Mouse (Mus musculus): ENCODE data around the gene Cdc42bpb. TPM values are rescaled to one million over a fixed set of nuclear protein-coding genes. Genes with fewer than 3 reads are reported as not detected.

The Cdc42bpb gene
- polyA plus RNA-seq, 1 experiment, result 62.1 TPM

- H3K27ac ChIP-seq (ENCODE audit: control insufficient read depth, insufficient read depth, low read length), result no peak overlapping the region
- no peak overlapping the region for H3K4me3 ChIP-seq (ENCODE audit: control insufficient read depth, insufficient read depth, low read length)
- DNase-seq, result no peak
- no peak for TF ChIP-seq CTCF (IDR thresholded peaks at IDR 0.05; ENCODE audit: borderline replicate concordance, control insufficient read depth, extremely low read depth, insufficient read depth, low read length, poor library complexity)
- no peak for TF ChIP-seq POLR2A (IDR thresholded peaks at IDR 0.05; ENCODE audit: control insufficient read depth, extremely low read depth, insufficient read depth, low read length, poor library complexity)
- H3K4me1 ChIP-seq (replicated peaks; ENCODE audit: control insufficient read depth, insufficient read depth, low read length), result no peaks in the 10 kb centered on the region
- WGBS, result 97% methylated on average over 8 of the region's 8 CpGs
- H3K36me3 ChIP-seq (ENCODE audit: control insufficient read depth, insufficient read depth, low read length), result peaks cover 6% of the 10 kb centered on the region
- H3K27me3 ChIP-seq (ENCODE audit: control insufficient read depth, insufficient read depth, low read length), result no peaks in the 10 kb centered on the region
Observed at GRCm38 (mm10) chr12:111250116-111250515, 127.4 kb downstream of the Cdc42bpb start.

- Histone ChIP-seq H3K27me3 (ENCODE audit: control insufficient read depth, insufficient read depth, low read length) (no peaks in the 10 kb centered on the region), H3K36me3 (ENCODE audit: control insufficient read depth, insufficient read depth, low read length) (peaks cover 6% of the 10 kb centered on the region), H3K4me3 (ENCODE audit: control insufficient read depth, insufficient read depth, low read length) (no peak overlapping the region), H3K4me1 (replicated peaks; ENCODE audit: control insufficient read depth, insufficient read depth, low read length) (no peaks in the 10 kb centered on the region), H3K27ac (ENCODE audit: control insufficient read depth, insufficient read depth, low read length) (no peak overlapping the region)
- TF ChIP-seq POLR2A (IDR thresholded peaks at IDR 0.05; ENCODE audit: control insufficient read depth, extremely low read depth, insufficient read depth, low read length, poor library complexity) (no peak), CTCF (IDR thresholded peaks at IDR 0.05; ENCODE audit: borderline replicate concordance, control insufficient read depth, extremely low read depth, insufficient read depth, low read length, poor library complexity) (no peak)
- no peak for DNase-seq
- 83% methylated on average over 3 of the region's 3 CpGs for WGBS
Observed at GRCm38 (mm10) chr12:111249095-111249494, 128.4 kb downstream of the Cdc42bpb start.

- Histone ChIP-seq H3K36me3 (ENCODE audit: control insufficient read depth, insufficient read depth, low read length) (peaks cover 6% of the 10 kb centered on the region), H3K27ac (ENCODE audit: control insufficient read depth, insufficient read depth, low read length) (no peak overlapping the region), H3K4me3 (ENCODE audit: control insufficient read depth, insufficient read depth, low read length) (no peak overlapping the region), H3K27me3 (ENCODE audit: control insufficient read depth, insufficient read depth, low read length) (no peaks in the 10 kb centered on the region), H3K4me1 (replicated peaks; ENCODE audit: control insufficient read depth, insufficient read depth, low read length) (no peaks in the 10 kb centered on the region)
- no peak for TF ChIP-seq CTCF (IDR thresholded peaks at IDR 0.05; ENCODE audit: borderline replicate concordance, control insufficient read depth, extremely low read depth, insufficient read depth, low read length, poor library complexity)
- no peak for TF ChIP-seq POLR2A (IDR thresholded peaks at IDR 0.05; ENCODE audit: control insufficient read depth, extremely low read depth, insufficient read depth, low read length, poor library complexity)
- no peak for DNase-seq
- 97% methylated on average over 9 of the region's 9 CpGs for WGBS
Observed at GRCm38 (mm10) chr12:111246808-111247464, 130.6 kb downstream of the Cdc42bpb start.

GRCm38 (mm10) chr12:111245070-111245469, 132.4 kb downstream of the Cdc42bpb start:
- Histone ChIP-seq H3K36me3 (ENCODE audit: control insufficient read depth, insufficient read depth, low read length) (peaks cover 6% of the 10 kb centered on the region), H3K4me3 (ENCODE audit: control insufficient read depth, insufficient read depth, low read length) (no peak overlapping the region), H3K27ac (ENCODE audit: control insufficient read depth, insufficient read depth, low read length) (no peak overlapping the region), H3K27me3 (ENCODE audit: control insufficient read depth, insufficient read depth, low read length) (no peaks in the 10 kb centered on the region), H3K4me1 (replicated peaks; ENCODE audit: control insufficient read depth, insufficient read depth, low read length) (no peaks in the 10 kb centered on the region)
- no peak for DNase-seq
- 98% methylated on average over 6 of the region's 6 CpGs for WGBS
- TF ChIP-seq CTCF (IDR thresholded peaks at IDR 0.05; ENCODE audit: borderline replicate concordance, control insufficient read depth, extremely low read depth, insufficient read depth, low read length, poor library complexity), result no peak
- no peak for TF ChIP-seq POLR2A (IDR thresholded peaks at IDR 0.05; ENCODE audit: control insufficient read depth, extremely low read depth, insufficient read depth, low read length, poor library complexity)

- Histone ChIP-seq H3K36me3 (ENCODE audit: control insufficient read depth, insufficient read depth, low read length) (peaks cover 4% of the 10 kb centered on the region), H3K4me1 (replicated peaks; ENCODE audit: control insufficient read depth, insufficient read depth, low read length) (peaks cover 8% of the 10 kb centered on the region), H3K27ac (ENCODE audit: control insufficient read depth, insufficient read depth, low read length) (no peak overlapping the region), H3K4me3 (ENCODE audit: control insufficient read depth, insufficient read depth, low read length) (no peak overlapping the region), H3K27me3 (ENCODE audit: control insufficient read depth, insufficient read depth, low read length) (no peaks in the 10 kb centered on the region)
- TF ChIP-seq POLR2A (IDR thresholded peaks at IDR 0.05; ENCODE audit: control insufficient read depth, extremely low read depth, insufficient read depth, low read length, poor library complexity) (no peak), CTCF (IDR thresholded peaks at IDR 0.05; ENCODE audit: borderline replicate concordance, control insufficient read depth, extremely low read depth, insufficient read depth, low read length, poor library complexity) (no peak)
- DNase-seq, result no peak
- WGBS, result 96% methylated on average over 12 of the region's 12 CpGs
Observed at GRCm38 (mm10) chr12:111243733-111244132, 133.8 kb downstream of the Cdc42bpb start.

Other genes with a start within 250 kb of the Cdc42bpb start
- 40.2 and 45.9 TPM in 2 replicates for gene Traf3, start 211.3 kb downstream of the Cdc42bpb start, polyA plus RNA-seq (2012; rRNA removed)
- not detected in 2 replicates for gene 4930595D18Rik, start 193.2 kb downstream of the Cdc42bpb start, polyA plus RNA-seq (2012; rRNA removed)
- 7.0 and 8.8 TPM in 2 replicates for gene Amn, start 106.6 kb downstream of the Cdc42bpb start, polyA plus RNA-seq (2012; rRNA removed)
- 1.4 and 1.9 TPM in 2 replicates for gene Lbhd2, start 29.1 kb upstream of the Cdc42bpb start, polyA plus RNA-seq (2012; rRNA removed)
- gene Exoc3l4, start 39.3 kb upstream of the Cdc42bpb start, polyA plus RNA-seq (2012; rRNA removed), result 31.0 and 41.5 TPM in 2 replicates
- gene Tnfaip2, start 64.8 kb upstream of the Cdc42bpb start, polyA plus RNA-seq (2012; rRNA removed), result 18.9 and 27.9 TPM in 2 replicates
- gene Gm266, start 108.1 kb upstream of the Cdc42bpb start, polyA plus RNA-seq (2012; rRNA removed), result 1.4 and 1.8 TPM in 2 replicates
- gene Eif5, start 160.3 kb upstream of the Cdc42bpb start, polyA plus RNA-seq (2012; rRNA removed), result 88.0 and 124 TPM in 2 replicates
- 45.9 and 47.7 TPM in 2 replicates for gene Mark3, start 196.8 kb upstream of the Cdc42bpb start, polyA plus RNA-seq (2012; rRNA removed)

All from thymus, adult 2 months (tissue).